Mouse (Mus musculus) right cerebral cortex, postnatal 14 days (tissue): ENCODE results near the gene Fam129a.
"Not testable (repeated sequence)": the region's sequence is repeated elsewhere in the genome, so short reads cannot be mapped to it uniquely, and the experiment has no call there.

Experiments used
- DNase-seq: peaks from one replicate; pipeline ENCODE4 v3.0.0; 2022

Fam129a gene

GRCm38 (mm10) chr1:151706397-151706752, 135.4 kb downstream of the Fam129a start:
- no peak for DNase-seq

DNA sequence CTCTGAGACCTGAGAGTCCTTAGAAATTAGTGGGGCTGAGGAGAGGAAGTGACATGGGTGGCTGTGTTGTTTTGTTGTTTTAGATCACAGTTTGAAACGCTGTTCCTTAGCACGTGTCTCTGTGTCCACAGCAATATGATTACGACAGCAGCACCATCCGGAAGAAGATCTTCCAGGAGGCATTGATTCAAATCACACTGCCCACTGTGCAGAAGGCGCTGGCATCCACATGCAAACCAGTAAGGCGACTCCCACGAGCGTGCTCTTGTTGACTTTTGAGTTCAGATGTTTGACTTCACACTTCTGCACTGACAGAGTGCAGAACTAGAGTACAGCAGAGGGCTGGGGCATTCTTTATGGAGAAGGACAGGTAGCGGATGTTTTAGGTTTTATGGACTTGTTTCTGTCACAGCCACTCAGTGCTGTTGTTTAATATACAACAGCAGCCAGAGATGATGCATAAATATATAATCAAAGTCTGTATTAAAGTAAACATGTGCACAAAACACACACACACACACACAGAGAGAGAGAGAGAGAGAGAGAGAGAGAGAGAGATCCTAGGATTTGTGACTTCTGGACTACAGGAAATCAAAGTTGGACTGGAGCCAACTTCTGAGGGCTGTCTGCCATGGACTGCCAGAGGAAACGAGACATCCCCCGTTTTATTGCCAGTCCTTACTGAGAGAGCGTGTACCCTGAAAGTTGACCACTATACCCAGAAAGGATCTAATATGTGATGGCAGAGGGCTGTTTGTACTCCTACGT, 138.2 kb downstream of the Fam129a start:
- DNase-seq = no peak

GRCm38 (mm10) chr1:151709734-151710022, 138.7 kb downstream of the Fam129a start:
- no peak for DNase-seq

- no peak for DNase-seq
Observed at GRCm38 (mm10) chr1:151710424-151711055, 139.6 kb downstream of the Fam129a start.

DNA sequence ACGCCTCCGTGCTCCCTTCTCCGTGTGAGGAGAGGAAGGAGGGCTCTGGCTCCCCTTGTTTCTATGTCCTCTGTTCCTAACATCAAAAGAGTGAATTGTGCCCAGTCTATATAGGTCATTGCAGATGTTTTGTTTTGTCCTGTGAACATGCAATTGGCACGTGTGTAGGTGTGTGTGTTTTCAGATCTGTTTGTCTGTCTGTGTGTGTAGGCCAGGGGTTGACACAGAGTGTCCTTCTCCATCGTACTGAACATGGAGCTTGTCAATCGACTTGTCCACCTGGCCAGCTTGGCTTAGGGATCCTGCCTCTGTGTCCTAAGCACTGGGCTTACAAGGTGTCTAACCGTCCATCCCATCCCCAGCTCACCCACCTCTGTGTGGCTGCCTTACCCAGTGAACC, 140.1 kb downstream of the Fam129a start:
- DNase-seq = no peak

GRCm38 (mm10) chr1:151712664-151713063, 141.7 kb downstream of the Fam129a start:
- DNase-seq = no peak

GRCm38 (mm10) chr1:151713622-151714021, 142.6 kb downstream of the Fam129a start:
- DNase-seq = no peak

GRCm38 (mm10) chr1:151716024-151716710, 145.2 kb downstream of the Fam129a start:
- DNase-seq = no peak

DNA sequence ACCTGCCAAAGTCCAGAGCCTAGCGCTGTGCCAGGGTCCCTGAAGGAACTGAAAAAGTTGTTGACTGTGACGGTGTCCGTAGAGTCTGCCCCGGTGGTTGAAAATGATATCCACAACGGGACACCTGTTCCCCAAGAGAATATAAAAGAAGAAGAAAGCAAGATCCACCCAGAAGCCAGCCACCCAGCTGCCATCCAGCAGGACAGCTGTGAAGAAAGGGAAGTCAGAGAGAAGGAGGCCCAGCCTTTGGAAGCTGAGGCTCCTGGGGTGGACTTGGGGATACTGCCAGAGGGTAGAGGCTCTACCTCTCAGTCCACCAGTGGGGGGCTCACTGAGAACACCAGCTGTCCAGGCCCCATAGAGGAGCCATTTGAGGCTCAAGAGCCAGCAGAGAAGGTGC, 146.6 kb downstream of the Fam129a start:
- no peak for DNase-seq

DNA sequence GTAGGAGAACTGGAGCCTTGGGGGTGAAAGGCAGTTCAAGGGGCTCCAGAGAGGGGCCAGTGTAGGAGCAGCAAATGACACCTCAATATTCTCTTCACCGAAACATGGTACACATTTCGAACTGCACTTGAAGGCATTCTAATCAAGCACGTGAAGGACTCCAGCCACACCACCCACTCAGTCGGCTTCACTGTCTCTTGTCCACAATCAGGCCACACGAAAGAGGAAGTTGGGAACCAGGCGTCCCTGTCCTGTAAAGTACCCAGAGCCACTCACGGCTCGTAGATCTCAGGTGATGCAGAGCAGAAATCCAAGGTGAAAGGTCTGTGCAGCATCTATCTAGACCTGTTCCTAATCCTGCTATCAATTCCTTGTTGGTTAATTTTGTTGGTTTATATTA, 147.6 kb downstream of the Fam129a start:
- no peak for DNase-seq

DNA sequence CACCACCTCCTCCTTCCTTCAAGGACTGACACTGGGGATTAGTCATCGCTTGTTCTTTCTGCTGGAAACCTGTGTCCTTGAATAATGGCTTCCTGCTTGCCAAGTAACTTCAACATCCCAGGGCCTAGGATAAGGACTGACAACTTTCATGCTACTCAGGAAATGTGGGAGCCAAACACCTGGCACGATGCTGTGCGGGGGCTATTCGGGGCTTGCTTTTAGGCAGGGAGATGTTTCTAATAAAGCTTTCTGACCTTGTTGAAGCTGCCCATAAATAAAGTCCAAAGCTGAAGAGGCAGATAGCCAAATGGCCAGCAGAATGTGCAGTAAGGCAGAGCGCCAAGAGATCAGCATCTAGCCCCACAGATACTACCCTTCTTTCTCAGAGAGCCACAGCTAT, 148.9 kb downstream of the Fam129a start:
- no peak for DNase-seq

GRCm38 (mm10) chr1:151720566-151720965, 149.6 kb downstream of the Fam129a start:
- DNase-seq = no peak

DNA sequence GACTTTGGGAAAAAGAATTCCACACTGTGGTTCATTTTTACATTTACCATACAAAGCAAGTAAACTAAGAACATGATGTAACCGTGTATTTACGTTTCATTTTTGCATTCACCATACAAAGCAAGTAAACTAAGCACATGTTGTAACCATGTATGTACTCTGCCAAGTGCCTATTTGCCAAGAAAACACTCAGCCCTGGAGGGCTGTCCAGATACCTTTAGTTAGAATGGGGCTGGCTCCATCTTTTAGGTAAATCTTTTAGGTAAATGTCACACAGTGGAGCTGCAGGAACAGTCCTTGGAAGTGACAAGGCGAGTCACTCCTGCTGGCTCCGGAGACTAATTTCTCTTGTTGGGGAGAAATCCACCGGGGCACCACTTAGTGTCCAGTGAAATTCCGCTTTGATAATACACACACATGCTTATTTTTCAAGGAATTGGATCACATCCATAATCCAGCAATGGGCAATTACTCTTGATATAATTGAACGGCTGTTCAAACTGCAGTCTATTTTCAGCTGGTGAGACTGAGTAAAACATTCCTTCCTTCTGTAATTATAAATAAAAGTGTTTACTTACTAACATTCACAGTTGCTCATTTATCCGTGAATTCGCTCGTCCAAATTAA, 150.5 kb downstream of the Fam129a start:
- DNase-seq = no peak

- DNase-seq = no peak
Observed at GRCm38 (mm10) chr1:151723771-151724170, 152.8 kb downstream of the Fam129a start.

- no peak for DNase-seq
Observed at GRCm38 (mm10) chr1:151725590-151725989, 154.6 kb downstream of the Fam129a start.

DNA sequence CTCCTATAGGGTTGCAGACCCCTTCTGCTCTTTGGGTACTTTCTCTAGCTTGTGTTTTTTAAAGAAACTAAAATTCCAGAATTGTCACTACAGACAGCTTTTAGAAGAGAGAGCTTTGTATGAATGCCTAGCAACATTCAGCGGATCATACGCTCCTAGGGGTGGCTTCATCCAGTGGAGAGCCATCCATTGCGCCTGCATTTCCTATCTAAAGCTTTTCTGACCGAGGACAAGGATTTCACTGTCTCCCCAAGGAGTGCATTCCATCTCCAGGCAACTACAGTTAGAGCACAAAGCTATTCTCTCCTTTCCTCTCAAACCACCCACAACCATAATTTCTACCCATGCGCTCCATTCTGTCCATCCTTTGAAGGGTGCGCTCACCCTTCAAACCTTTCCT, 155.4 kb downstream of the Fam129a start:
- DNase-seq = no peak

GRCm38 (mm10) chr1:151728141-151728540, 157.2 kb downstream of the Fam129a start:
- no peak for DNase-seq

- DNase-seq = no peak
Observed at GRCm38 (mm10) chr1:151737146-151737545, 166.2 kb downstream of the Fam129a start.

- DNase-seq = no peak
Observed at GRCm38 (mm10) chr1:151741199-151741621, 170.2 kb downstream of the Fam129a start.

- DNase-seq = not testable (repeated sequence)
Observed at GRCm38 (mm10) chr1:151749894-151750293, 178.9 kb downstream of the Fam129a start.

DNA sequence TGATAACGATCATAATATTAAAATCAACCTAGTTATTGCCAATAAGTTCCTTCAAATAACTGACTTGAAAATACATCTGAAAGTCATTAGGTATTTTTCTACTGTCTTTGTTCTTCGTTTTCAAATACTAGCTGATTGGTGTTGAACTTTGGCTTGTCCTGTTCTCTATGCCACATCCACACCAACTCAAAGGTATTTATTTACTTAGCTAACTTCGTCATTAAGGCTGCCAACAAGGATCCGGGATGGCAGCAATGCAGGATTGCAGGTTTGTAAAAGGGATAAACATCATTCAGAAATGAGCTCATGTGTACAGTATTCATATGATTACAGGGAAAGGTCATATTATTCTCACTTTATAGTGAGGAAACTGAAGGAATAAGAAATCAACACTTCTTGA, 182.0 kb downstream of the Fam129a start:
- DNase-seq = no peak

- DNase-seq = no peak
Observed at GRCm38 (mm10) chr1:151753374-151753929, 182.5 kb downstream of the Fam129a start.

DNA sequence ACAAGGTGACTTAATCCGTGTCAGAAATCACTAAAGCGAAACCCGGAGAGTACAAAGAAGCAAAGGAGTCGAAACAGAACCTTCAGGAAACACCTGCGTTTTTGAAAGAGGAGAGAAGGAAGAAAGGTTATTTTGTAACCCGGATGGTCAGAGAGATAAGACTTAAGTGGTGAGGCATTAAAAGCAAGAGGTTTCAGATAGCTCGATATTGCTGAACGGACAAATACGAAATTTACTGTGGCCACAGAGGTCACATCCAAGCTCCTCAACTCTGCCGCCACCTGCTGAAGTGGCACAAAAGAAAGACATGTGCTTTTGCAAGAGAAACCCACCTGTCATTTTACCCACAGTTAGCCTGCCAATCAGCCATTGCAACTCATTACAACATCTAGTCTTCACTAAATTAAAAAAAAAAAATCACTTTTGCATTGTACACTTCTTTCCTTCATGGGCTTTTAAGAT, 183.1 kb downstream of the Fam129a start:
- no peak for DNase-seq
